Mouse (Mus musculus) layer of hippocampus, postnatal 10 days (tissue): ENCODE measurements at regions not wholly inside any gene's neighbourhood (a gene's known extent, or its start where the extent isn't known, plus 50 kb on each side); places are given as distances from the start of the nearest gene placed in this dataset.
A peak's percentile ranks its signal among the peaks of the same experiment; 100 is the strongest.
"Not testable (repeated sequence)": the region's sequence is repeated elsewhere in the genome, so short reads cannot be mapped to it uniquely, and the experiment has no call there.

Source experiments
- DNase-seq, 2 experiments: peaks; one replicate each; pipeline ENCODE4 v3.0.0; 2021; ENCODE audit warnings: low spot score in 2 of 2

DNA sequence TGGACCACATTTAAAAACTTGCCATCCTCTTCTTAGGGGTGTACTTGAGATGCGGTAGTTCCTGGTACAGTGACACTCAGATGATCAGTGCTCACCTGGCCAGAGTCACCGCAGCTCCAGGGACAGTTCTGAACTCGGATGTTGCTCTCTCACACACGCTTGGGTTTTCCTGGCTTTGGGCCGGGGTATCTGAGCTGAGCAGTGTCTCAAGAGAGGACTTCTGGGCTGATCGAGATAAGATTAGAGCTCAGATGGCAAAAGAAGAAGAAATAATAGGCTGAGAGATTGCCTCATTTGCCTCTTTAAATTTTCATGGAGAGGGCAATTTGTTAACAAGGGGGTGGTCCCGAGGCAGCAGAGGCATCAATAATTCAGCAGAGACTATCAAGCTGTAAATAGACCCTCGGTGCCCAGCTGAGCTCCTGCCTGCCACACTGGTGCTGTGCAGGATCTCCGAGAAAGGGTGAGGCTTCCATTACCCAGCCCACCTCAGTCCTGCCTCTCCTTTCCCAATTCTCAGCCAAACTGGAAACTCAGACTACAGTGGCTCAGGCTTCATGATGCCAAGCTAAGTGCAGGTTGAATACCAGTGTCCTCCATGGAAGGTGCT is 133.7 kb downstream of the Tsen15 start:
- no peak for DNase-seq

DNA sequence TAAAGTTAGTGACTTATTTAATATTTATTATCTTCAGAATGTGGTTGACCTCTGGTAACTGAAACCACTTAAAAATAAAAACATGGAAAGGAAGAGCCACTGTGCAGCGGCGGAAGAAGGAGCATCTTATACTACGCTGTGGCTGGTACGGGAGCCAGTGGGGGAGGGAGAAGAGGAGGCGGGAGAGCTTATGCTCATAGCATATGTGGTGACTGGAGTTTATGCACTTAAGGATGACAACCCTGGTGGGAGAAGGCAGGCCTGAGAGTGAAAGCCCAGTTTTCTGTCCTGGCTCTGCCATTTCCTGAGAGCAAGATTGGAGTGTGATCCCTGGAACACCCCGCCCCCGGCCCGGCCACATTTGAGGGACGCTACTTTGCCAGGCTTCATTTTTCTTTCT is 145.5 kb downstream of the Tsen15 start:
- no peak for DNase-seq

DNA sequence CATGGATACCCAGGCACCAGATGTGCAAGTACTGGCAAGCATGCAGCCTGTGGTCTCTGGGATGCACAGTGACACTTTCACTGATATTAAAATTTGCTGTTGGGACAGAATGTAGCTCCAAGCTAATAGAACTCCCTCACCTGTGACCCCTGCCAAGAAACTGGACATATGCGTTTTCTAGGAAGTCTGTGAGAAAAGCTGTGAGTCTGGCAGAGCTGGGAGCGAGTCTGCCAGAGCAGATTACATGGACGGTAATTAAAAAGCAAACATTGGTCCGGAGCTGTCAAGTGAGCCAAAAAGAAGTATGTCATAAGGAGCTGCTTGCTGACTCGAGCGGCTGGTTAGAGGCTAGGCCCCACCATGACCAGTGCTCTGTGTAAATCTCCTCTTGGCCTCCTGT is 147.1 kb downstream of the Tsen15 start:
- no peak for DNase-seq

DNA sequence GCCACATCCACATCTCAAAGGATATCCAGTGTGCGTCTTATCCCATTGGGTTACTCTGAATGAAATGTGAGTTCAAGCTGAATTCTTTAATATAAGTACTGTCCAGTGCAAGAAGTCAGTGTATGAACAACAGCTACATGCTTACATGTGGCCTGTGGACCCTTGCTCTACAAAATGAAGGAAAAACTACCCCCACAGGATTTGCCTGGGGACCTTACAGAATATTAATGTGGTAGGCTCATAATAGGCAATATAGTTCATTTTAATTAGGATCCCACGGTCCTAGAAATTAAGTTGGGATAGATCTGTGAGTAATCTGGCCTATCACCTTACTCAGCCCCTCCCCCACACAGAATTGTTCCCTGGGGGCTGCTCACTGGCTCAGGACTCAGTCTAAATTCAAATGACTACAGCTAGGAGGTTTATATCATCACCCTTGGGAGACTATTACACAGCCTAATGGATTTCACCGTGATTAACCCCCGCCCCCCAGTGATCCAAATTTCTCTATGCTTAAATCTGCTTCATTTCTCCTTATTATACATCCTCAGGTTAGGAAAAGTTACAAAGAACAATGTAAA is 145.4 kb upstream of the 1700025G04Rik start:
- DNase-seq = no peak

DNA sequence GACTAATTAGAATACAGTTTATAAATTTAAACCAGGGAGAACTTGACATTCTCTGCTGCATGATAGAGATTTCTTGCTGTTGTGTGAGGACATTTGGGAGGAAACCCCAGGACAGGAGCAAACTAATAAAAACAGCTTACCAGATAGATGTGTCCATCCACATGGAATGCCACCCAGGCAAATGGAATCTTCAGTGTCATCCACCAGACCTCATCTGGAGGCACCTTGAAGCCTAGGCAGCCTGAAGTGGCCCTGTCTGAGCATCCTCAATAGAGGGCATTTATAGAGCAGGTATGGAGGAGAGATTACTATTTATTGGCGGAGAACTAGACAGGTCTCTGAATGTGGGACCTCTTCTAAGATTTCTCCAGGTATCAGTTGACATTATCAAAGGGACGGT is 144.8 kb upstream of the 1700025G04Rik start:
- no peak for DNase-seq

DNA sequence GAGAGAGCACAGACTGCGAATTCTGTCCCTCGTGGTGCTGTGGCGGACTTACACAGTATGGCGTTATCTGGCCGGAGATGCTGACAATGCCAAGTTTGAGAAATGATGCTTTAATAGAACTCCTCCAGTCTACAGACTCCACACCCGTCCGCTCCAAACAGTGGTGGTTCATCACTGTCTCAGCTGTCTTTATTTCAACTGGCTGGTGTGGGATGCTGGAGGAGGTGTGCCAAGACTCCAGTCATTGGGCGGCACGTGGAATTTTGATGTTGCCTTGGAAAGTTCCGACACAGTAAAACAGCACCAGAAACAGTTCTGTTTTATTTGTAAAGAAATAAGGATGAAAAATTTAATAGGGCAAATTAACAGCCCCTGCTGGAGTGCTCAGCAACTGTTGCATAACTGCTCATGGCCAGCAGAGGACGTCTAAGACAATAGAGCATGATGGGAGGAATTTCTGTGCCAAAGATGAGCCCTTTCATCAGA is 141.8 kb upstream of the 1700025G04Rik start:
- peak in 1 of 2 experiments; percentile 34 for DNase-seq

DNA sequence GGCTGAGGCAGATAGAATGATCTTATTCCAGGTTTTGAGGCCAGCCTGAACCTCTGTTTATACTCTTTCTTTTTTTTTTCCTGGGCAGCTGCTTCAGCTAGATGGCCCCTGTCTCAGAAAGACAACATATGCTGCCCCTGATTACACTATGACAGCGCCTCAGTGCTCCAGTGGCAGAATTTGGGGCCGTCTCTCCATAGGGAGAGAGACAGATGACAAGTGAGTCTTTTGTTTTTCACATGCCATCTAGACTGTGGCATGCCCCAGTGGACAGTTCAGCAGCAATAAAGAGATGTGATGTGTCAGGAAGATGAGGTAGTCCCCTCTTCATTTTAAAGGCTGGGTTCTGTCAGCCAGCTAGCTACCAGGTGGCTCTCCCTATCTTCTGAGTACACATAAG is 139.8 kb upstream of the 1700025G04Rik start:
- DNase-seq = no peak

DNA sequence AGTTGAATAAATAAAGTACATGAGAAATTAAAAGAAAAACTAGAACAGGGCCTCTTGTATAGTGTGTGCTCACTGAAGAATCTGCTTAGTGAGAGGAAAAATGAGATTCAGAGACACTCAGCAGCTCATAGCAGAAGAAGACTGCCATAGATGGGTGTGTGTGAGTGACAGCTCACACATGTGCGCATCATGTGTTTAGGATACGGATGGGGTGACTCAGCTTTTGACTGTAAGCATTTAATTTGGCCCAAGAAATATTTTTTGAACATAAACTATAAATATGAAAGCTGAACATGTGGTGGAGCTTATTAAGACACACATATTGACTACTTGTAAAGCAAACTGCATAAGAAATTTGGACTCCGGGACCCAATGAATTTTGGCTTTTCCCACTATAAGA is 136.1 kb upstream of the 1700025G04Rik start:
- no peak for DNase-seq

DNA sequence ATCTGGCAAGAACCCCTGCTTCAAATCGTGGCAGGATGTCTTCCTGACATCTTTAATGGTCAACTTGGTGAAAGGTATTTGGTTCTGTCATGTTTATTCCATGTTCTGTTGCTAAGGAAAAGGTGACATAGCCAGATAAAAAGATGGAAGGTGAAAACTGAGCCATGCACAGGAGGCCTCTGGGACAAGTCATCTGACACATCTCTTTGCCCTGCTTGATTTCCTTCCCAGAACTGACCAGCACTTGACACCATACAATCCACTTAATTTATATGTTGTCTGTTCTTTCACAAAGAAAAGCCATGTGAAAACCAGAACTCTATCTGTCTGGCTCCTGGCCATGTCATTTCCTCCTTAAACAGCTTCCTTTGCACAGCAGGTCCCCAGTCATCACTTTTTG is 133.7 kb upstream of the 1700025G04Rik start:
- no peak for DNase-seq

DNA sequence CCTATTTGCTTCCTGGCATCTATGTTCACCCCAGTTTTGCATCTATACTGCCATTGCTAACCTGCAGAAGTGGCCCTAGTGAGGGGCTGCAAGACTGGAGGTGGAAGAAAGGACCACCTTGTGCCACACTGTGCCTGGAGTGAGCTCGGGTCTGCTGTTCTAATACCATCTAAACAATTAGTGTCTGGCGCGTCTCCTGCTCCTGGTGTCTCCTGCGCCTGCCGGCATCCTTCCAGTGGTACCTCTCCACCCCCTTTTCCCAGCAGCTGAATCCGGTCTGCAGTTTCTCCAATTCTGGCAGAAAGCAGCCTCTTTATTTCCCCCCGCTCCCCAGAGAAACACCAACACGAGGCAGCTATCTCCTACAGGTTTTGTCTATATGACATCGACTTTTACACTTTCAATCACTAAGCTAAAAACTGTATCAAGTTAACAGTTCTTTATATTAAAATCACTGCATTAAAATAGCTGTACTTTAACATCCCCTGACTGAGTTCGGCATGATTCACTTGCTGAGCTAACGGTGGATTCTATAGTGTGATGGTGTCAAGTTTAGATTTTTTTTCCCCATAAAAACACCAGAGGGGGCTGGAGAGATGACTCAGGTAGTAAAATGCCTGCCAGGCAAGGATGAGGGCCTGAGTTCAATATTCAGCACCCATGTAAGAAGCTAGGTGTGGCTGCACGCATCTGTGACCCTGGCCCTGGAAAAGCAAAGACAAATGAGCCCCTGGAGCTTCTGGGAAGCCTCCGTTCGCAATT is 131.1 kb upstream of the 1700025G04Rik start:
- no peak for DNase-seq

DNA sequence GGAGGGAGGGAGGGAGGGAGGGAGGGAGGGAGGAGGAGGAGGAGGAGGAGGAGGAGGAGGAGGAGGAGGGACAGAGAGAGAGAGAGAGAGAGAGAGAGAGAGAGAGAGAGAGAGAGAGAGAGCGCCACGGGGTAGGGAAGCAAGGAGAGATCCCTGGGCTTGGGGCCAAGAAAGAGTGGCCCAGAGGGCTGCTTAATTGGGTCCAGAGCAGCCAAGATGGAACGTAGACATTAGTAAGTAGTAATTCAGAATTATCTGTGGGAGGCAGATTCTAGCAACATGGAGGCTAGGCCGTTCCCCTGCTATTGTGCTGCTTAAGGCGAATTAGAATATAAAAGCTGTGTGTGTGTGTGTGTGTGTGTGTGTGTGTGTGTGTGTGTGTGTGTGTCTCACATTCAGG is 129.8 kb upstream of the 1700025G04Rik start:
- DNase-seq = not testable (repeated sequence)

DNA sequence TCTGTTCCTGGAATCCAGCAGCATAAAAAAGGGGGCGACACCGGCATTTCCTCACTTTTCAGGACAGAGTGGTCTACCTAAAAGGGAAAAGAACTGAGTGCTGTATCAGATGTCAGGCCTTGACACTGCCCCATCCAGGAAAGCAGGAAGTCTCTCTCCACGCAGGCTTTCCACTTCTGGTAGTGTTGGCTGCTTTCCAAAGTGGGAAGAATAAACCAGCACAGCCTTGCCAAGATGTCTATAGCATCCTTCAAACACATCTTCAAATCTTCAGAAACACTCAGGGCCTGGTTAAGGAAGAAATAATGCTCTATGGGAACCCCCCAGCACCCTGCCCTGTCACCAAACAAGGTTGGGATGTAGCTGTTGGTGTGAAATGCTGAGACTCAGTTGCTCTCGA is 127.5 kb upstream of the 1700025G04Rik start:
- no peak for DNase-seq

DNA sequence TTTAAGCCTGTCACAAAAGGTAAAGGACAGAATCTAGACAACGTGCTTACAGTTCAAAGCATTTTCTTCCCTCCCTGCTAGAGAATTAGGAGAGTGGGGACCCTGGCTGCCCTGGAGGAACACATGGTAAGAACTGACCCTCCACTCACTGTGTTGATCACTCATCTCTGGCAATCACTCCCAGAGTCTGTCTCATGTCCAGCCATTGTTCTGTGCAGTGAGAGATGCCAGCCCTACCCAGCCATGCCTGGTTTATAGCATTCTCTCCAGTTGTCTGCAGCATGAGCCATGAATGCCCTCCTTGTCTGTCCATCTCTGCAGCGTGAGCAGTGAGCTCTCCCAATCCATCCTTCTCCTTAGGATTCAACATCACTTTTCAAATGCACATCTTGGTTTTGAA is 124.5 kb upstream of the 1700025G04Rik start:
- no peak for DNase-seq

DNA sequence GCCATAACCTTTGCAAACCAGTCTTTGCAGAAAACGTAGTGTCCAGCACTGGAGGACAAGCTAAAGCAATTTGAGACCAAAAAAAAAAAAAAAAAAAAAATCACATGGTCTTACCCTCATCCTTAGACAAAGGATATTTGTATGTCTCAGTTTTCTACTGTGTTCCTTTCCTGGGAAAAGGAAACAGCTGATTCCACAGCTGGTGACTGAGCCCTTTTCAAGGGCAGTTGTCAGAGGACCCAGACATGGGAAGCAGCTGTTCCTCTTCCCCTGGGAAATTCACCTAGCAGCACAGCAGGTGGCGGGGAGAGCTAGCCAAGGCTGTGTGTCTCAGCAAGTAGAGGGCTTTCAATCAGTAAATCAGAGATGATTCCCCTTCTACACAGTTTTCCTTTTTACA is 113.3 kb upstream of the 1700025G04Rik start:
- DNase-seq = no peak

DNA sequence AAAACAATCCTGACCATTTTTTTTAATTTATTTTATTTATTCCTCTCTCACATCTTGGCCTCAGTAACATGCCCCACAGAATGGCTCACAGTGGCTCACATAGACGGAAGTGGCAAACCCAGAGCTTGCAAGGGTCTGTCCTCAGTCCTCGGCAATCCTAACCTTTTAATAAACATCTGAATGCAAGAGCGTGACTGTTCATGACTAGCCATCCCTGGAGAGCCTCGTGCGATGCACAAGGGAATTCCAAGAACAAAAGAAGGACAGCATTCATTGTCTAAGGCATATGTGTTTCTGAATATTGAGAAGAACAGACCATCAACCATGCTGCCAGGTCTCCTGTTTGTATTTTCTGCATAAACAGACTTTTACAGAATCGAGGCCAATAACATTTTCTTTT is 98.8 kb upstream of the 1700025G04Rik start:
- DNase-seq = no peak

DNA sequence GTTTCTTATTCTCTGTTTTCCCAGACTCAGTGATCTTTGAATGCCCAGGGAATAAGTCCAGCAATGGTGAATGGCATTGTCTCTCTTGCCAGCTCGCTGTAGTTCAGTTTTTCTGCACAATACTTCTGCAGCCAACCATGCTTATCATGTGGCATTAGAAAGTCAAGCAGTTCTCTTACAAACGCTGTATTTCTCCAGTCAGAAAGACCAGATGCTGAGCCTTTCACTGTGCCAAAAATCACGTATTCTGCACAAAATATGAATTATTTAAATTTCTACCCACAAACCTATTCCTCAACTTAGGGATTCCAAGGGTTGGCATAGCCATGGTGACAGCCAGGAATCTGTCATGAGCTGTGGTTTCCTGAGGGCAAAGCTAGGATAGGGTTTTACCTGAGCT is 95.0 kb upstream of the 1700025G04Rik start:
- no peak for DNase-seq

DNA sequence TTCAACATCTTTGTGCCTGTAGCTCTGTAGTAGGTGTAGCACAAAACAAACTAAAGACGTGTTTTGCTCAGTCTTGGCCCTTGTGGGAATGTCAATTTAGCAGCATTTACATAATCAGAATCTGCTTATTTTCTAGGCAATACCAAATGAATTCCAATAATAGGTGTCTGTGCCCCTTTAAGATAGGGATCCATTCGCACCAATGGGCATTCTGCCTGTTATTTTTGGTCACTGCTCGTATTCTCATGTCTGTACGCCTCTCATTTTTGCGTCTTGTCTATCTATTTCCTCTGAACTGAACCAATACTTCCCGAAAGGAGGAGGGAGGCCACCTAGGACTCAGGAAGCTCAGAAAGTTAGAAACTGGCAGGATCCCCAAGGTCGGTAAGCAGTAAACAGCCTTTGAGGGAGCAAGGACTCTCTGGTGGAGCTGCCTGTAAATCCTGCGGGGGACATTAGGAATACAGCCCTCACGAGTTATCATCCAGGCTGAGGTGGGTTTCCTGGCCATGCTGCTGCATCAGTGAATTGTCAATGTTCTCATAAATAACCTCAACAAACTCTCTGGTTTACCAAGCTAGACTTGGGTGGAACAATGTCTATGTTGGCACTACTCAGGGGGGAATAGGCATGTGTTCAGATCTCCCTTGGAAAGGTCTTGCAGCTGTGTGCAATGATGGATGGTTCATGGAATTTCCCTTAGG is 86.5 kb upstream of the 1700025G04Rik start:
- no peak for DNase-seq

DNA sequence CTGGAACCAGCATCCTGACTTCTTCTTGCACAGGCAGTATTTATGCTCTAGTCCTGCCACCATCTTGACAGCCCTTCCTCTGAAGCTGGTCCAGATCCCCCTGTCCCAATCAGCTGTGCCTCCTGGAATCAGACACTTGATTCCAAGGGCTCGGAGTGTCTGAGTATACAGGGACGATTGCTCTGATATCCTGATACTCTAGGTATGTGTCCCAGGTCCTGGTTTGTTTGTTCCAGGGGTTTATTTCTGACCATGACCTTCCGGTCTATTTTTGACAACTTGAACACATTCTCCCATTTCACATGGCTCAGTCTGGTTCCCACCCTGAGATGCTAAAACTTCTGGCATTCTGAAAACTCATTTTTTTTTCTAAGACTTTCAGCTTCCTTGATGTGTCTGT is 85.8 kb upstream of the 1700025G04Rik start:
- no peak for DNase-seq

DNA sequence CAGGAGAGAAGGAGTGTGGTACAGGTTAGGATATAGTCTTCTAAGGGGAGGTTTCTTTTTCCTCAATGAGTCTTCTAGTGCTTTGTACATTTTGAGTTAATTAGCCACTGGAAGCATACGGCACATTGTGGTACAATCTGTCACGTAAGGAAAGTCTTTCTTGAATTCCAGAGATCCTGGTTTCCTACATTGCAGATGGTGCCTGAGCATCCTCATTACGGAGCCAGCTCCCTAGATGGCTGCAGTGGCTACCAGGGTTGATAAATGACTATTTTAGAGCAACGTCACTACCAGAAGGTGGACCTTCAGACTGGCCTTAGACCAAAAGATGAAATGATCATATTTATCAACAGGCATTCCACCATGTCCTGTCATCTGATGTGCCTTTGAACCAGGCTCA is 84.5 kb upstream of the 1700025G04Rik start:
- no peak for DNase-seq

DNA sequence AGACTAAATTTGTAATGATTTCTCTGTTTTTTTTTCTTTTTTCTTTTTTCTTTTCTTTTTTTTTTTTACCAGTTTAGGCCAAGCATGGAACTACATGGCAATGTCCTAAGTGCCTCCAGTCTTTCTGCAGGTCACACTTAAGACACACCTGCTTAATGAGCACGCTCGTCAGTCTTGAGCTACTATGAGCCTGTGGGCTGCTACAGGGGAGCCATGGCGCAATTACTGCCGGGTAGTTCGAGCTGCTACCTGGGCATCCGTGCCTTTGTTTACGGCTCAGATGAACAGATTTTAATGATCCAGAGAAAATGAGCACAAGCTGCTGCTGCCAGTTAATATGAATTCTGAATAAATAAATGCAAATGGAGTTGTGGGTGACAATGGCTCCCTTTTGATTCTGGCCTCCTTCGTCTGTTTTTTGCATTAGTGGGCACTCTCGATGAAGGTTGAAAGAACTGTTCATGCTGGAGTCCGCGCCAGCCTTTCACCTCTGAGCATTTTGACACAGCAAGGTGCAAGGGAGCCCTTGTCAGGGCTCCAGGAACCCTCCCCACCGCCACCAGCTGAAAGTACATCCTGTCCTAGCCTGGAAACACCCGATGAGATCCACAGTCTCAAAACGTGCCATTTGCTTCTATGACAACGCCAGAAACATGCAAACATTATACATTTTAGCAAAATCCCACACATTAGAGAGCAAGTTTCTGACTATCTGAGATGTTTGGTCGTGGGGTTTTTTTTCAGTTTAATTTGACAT is 81.3 kb upstream of the 1700025G04Rik start:
- peak in 1 of 2 experiments; percentile 35 for DNase-seq

DNA sequence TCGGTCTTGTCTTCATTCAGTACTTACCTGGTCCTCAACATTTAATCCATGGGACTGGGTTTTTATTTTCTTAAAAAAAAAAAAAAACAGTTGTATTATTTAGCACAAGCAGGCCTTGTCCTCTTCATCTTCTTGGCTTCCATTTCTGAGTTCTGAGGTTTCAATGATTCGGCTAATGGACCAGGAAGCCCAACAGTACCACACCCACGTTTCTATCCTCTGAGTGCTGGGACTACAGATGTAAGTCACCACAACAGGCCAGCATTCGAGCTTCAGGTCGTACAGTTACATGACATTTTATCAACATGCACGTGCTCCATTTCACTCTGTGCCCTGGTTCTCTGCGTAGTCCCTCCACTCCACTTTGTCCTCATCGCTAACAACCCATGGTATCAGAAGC is 80.7 kb upstream of the 1700025G04Rik start:
- no peak for DNase-seq
